Mouse (Mus musculus) brain, embryonic 14.5 days (tissue): ENCODE data around the gene Atcay.

Experiments
- CTCF ChIP-seq: fragments of 200-500 bp; IDR thresholded peaks from 2 replicates; pipeline ENCODE4 v1.5.1; 2012; ENCODE audit warnings: inconsistent platforms, mild to moderate bottlenecking, moderate library complexity, borderline replicate concordance; ENCODE audit not compliant: insufficient read depth, insufficient read length; ENCODE audit errors: extremely low read depth
- POLR2A ChIP-seq: fragments of 200-500 bp; IDR thresholded peaks from 2 replicates; pipeline ENCODE4 v1.6.1; 2012; ENCODE audit warnings: mild to moderate bottlenecking, inconsistent platforms, borderline replicate concordance; ENCODE audit not compliant: poor library complexity, insufficient read depth, insufficient read length, severe bottlenecking; ENCODE audit errors: extremely low read depth

DNA sequence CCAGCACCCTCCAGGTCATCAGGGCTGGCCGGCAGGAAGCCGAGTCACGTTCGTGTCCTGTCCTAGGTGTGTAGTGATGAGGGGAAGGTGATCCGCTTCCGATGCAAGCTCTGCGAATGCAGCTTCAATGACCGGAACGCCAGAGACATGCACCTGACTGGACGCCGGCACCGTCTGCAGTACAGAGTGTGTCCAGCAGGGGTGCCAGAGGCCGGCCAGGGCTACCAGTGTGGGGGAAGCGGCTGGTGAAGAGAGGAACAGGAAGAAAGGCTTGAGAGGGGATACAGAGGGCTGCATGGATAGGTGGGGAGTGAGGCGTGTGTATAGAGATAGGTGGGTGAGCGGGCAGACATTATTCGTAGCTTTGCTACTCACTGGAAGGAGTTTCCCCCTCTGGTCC is 14.0 kb upstream of the Atcay start:
- TF ChIP-seq CTCF = peak; percentile 91
- no peak for TF ChIP-seq POLR2A
